Mouse (Mus musculus): Measurements from ENCODE around the gene Heatr5b. TPM values are rescaled to one million over a fixed set of nuclear protein-coding genes. Genes with fewer than 3 reads are reported as not detected.

The Heatr5b gene
- polyA plus RNA-seq, 1 experiment: 30.8 TPM

DNA sequence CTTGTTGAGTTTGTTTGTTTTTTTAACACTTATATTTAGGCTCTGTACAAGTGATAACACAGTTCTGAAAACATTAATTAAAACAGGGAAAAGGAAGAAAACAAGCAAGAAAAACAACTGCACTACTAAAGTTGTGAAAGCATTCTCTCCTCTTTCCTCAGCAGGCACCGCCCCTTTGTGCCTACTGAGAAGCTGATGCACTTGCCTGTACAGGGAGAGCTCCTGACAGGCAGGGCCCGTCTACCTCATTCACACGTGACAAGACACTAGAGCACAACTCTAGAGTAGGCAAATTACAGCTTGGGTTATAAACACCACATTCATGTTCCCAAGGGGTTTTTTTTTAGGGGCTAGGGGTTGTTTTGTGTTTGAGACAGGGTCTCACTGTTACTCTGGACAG, 65.8 kb downstream of the Heatr5b start:
- Histone ChIP-seq H3K27me3 (ENCODE audit: control insufficient read depth, insufficient read depth, low read length) (no peaks in the 10 kb centered on the region), H3K4me1 (replicated peaks; ENCODE audit: control insufficient read depth, insufficient read depth, low read length) (no peaks in the 10 kb centered on the region), H3K4me3 (ENCODE audit: control insufficient read depth, insufficient read depth, low read length) (no peak overlapping the region), H3K36me3 (ENCODE audit: control insufficient read depth, insufficient read depth, low read length) (peaks cover 20% of the 10 kb centered on the region), H3K27ac (ENCODE audit: control insufficient read depth, insufficient read depth, low read length) (no peak overlapping the region)
- 94% methylated on average over 3 of the region's 3 CpGs for WGBS
- TF ChIP-seq POLR2A (IDR thresholded peaks at IDR 0.05; ENCODE audit: control insufficient read depth, extremely low read depth, insufficient read depth, low read length, poor library complexity) (no peak), CTCF (IDR thresholded peaks at IDR 0.05; ENCODE audit: borderline replicate concordance, control insufficient read depth, extremely low read depth, insufficient read depth, low read length, poor library complexity) (no peak)
- no peak for DNase-seq

DNA sequence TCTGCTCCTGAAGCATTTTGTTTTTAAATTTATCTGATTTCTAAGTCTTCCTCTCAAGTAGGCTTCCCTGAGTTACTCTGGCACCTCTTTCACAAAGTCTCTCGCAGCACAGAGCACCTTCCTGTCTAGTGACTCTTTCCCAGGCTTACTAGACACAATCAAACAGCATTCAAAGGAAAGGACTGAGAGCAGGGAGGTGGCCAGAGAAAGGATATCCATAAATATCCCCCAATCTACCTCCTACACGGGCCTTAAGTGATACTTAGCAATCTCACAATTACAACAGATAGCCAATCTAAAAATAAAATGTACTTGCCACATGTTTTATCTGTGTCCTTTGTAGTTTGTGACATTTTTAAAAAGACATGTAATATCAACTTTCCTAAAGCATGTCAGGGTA, 66.2 kb downstream of the Heatr5b start:
- H3K27ac ChIP-seq (ENCODE audit: control insufficient read depth, insufficient read depth, low read length): no peak overlapping the region
- no peaks in the 10 kb centered on the region for H3K27me3 ChIP-seq (ENCODE audit: control insufficient read depth, insufficient read depth, low read length)
- WGBS: 87% methylated on average over 2 of the region's 2 CpGs
- H3K36me3 ChIP-seq (ENCODE audit: control insufficient read depth, insufficient read depth, low read length): peaks cover 20% of the 10 kb centered on the region
- no peak overlapping the region for H3K4me3 ChIP-seq (ENCODE audit: control insufficient read depth, insufficient read depth, low read length)
- no peaks in the 10 kb centered on the region for H3K4me1 ChIP-seq (replicated peaks; ENCODE audit: control insufficient read depth, insufficient read depth, low read length)
- DNase-seq: no peak
- no peak for TF ChIP-seq CTCF (IDR thresholded peaks at IDR 0.05; ENCODE audit: borderline replicate concordance, control insufficient read depth, extremely low read depth, insufficient read depth, low read length, poor library complexity)
- no peak for TF ChIP-seq POLR2A (IDR thresholded peaks at IDR 0.05; ENCODE audit: control insufficient read depth, extremely low read depth, insufficient read depth, low read length, poor library complexity)

DNA sequence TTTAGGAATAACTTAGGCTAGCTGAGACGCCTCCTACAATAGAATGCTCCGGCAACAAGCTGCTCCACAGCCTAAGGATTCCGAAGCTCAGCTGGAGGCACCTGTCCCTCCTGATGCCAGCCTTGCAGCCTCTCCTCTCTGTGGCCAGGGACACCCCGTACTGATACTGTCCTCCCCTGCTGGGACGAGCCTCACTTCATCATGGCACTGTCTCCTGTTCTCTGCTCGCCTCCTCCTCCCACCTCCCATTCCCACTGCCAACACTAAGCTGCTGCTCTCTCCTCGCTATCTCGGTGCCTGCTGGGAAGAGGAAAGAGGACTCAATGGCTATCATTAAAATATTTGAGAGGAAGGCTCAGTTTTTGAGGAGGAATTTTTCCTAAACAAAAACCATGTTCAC, 67.6 kb downstream of the Heatr5b start:
- no peak overlapping the region for H3K4me3 ChIP-seq (ENCODE audit: control insufficient read depth, insufficient read depth, low read length)
- DNase-seq: no peak
- H3K27ac ChIP-seq (ENCODE audit: control insufficient read depth, insufficient read depth, low read length): no peak overlapping the region
- WGBS: 96% methylated on average over 8 of the region's 8 CpGs
- no peaks in the 10 kb centered on the region for H3K27me3 ChIP-seq (ENCODE audit: control insufficient read depth, insufficient read depth, low read length)
- H3K4me1 ChIP-seq (replicated peaks; ENCODE audit: control insufficient read depth, insufficient read depth, low read length): no peaks in the 10 kb centered on the region
- peaks cover 14% of the 10 kb centered on the region for H3K36me3 ChIP-seq (ENCODE audit: control insufficient read depth, insufficient read depth, low read length)
- TF ChIP-seq CTCF (IDR thresholded peaks at IDR 0.05; ENCODE audit: borderline replicate concordance, control insufficient read depth, extremely low read depth, insufficient read depth, low read length, poor library complexity): no peak
- no peak for TF ChIP-seq POLR2A (IDR thresholded peaks at IDR 0.05; ENCODE audit: control insufficient read depth, extremely low read depth, insufficient read depth, low read length, poor library complexity)

DNA sequence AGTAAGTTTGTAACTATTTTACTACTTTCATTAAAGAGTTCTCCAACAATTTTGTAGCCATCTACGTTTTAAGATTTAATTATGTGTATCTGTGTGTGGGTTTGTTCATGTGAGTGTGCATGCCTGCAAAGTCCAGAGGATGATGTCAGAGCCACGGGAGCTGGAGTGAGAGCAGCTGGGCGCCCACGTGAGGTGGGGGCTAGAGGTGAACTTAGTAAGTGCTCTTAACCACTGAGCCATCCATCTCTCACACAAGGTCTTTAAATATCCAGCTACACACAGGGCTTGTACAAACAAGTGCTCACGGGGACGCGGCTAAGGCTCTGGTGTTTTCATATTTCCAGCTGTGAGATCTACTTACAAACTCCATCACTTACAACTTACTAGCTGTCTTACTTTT, 69.1 kb downstream of the Heatr5b start:
- TF ChIP-seq POLR2A (IDR thresholded peaks at IDR 0.05; ENCODE audit: control insufficient read depth, extremely low read depth, insufficient read depth, low read length, poor library complexity): no peak
- no peak for TF ChIP-seq CTCF (IDR thresholded peaks at IDR 0.05; ENCODE audit: borderline replicate concordance, control insufficient read depth, extremely low read depth, insufficient read depth, low read length, poor library complexity)
- H3K27me3 ChIP-seq (ENCODE audit: control insufficient read depth, insufficient read depth, low read length): no peaks in the 10 kb centered on the region
- DNase-seq: no peak
- H3K27ac ChIP-seq (ENCODE audit: control insufficient read depth, insufficient read depth, low read length): no peak overlapping the region
- WGBS: 94% methylated on average over 7 of the region's 7 CpGs
- H3K4me1 ChIP-seq (replicated peaks; ENCODE audit: control insufficient read depth, insufficient read depth, low read length): no peaks in the 10 kb centered on the region
- H3K4me3 ChIP-seq (ENCODE audit: control insufficient read depth, insufficient read depth, low read length): no peak overlapping the region
- H3K36me3 ChIP-seq (ENCODE audit: control insufficient read depth, insufficient read depth, low read length): peaks cover 18% of the 10 kb centered on the region

DNA sequence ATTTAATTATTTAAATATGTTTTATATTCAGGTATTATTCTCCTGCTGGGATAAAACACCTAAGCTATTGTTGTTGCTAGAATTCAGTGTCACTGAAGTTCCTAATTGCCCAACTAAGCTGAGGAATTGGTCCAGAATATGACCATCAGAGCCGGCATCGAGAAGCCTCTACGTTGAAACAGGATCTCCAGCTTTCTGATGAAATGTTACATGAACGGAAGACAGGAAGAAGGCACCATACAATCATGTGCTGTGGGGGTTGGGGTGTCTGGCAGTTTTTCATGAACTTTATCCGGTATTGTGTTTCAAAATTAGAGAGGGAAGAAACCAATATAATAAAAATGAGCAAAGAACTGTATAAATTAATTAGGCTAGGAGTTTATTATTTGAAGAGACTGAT, 71.9 kb downstream of the Heatr5b start:
- Histone ChIP-seq H3K27me3 (ENCODE audit: control insufficient read depth, insufficient read depth, low read length) (no peaks in the 10 kb centered on the region), H3K4me1 (replicated peaks; ENCODE audit: control insufficient read depth, insufficient read depth, low read length) (no peaks in the 10 kb centered on the region), H3K36me3 (ENCODE audit: control insufficient read depth, insufficient read depth, low read length) (peaks cover 18% of the 10 kb centered on the region), H3K27ac (ENCODE audit: control insufficient read depth, insufficient read depth, low read length) (no peak overlapping the region), H3K4me3 (ENCODE audit: control insufficient read depth, insufficient read depth, low read length) (no peak overlapping the region)
- 93% methylated on average over 5 of the region's 5 CpGs for WGBS
- TF ChIP-seq POLR2A (IDR thresholded peaks at IDR 0.05; ENCODE audit: control insufficient read depth, extremely low read depth, insufficient read depth, low read length, poor library complexity) (no peak), CTCF (IDR thresholded peaks at IDR 0.05; ENCODE audit: borderline replicate concordance, control insufficient read depth, extremely low read depth, insufficient read depth, low read length, poor library complexity) (no peak)
- no peak for DNase-seq

DNA sequence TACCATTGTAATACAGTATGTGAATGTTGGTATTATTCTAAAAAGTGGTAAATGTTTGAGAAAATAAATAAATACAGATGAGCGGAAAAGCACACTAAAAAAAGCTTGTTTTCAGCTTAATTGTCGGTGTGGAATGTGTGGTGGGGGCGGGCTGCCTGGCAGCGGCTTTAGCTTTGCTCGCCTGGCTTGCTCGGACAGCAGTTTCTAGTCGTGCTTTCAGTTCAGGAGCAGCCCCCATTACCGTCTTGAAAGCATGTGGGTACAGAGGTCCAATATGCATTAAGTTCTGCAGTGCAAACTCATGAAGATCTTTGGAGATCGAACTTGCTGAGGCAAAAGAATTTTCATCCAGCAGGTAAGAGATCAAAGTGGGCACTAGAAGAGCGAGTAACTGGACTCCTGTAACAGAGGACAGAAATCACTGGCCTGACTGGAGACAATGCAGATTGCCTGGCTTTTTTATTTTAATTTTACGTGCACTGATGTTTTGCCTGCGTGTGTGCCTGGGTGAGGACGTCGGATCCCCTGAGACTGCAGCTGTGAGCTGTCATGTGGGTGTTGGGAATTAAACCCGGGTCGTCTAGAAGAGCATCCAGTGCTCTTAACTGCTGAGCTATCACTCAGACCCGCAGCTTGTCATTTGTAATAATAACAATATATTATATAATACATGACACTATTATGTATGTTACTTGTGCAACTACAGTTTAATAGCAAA, 82.1 kb downstream of the Heatr5b start:
- Histone ChIP-seq H3K27ac (ENCODE audit: control insufficient read depth, insufficient read depth, low read length) (no peak overlapping the region), H3K27me3 (ENCODE audit: control insufficient read depth, insufficient read depth, low read length) (no peaks in the 10 kb centered on the region), H3K36me3 (ENCODE audit: control insufficient read depth, insufficient read depth, low read length) (peaks cover 22% of the 10 kb centered on the region), H3K4me3 (ENCODE audit: control insufficient read depth, insufficient read depth, low read length) (no peak overlapping the region), H3K4me1 (replicated peaks; ENCODE audit: control insufficient read depth, insufficient read depth, low read length) (no peaks in the 10 kb centered on the region)
- TF ChIP-seq POLR2A (IDR thresholded peaks at IDR 0.05; ENCODE audit: control insufficient read depth, extremely low read depth, insufficient read depth, low read length, poor library complexity) (no peak), CTCF (IDR thresholded peaks at IDR 0.05; ENCODE audit: borderline replicate concordance, control insufficient read depth, extremely low read depth, insufficient read depth, low read length, poor library complexity) (no peak)
- 92% methylated on average over 17 of the region's 17 CpGs for WGBS
- no peak for DNase-seq

DNA sequence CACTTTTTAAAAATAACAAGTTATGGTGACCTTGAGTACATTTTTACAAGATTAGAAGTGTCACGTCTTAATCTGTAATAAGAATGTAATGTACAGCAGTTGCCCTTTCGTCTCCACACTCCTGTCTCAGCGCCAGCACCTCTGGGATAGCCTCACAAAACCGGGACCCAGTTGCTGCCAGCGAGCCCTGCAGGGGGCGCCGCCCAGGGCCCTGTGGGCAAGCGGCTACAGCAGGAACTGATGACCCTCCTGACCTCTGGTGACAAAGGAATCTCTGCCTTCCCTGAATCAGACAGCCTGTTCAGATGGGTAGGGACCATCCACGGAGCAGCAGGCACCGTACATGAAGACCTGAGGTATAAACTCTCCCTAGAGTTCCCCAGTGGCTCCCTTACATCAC, 83.1 kb downstream of the Heatr5b start:
- Histone ChIP-seq H3K36me3 (ENCODE audit: control insufficient read depth, insufficient read depth, low read length) (peaks cover 22% of the 10 kb centered on the region), H3K4me3 (ENCODE audit: control insufficient read depth, insufficient read depth, low read length) (no peak overlapping the region), H3K27me3 (ENCODE audit: control insufficient read depth, insufficient read depth, low read length) (no peaks in the 10 kb centered on the region), H3K27ac (ENCODE audit: control insufficient read depth, insufficient read depth, low read length) (no peak overlapping the region), H3K4me1 (replicated peaks; ENCODE audit: control insufficient read depth, insufficient read depth, low read length) (no peaks in the 10 kb centered on the region)
- TF ChIP-seq CTCF (IDR thresholded peaks at IDR 0.05; ENCODE audit: borderline replicate concordance, control insufficient read depth, extremely low read depth, insufficient read depth, low read length, poor library complexity) (no peak), POLR2A (IDR thresholded peaks at IDR 0.05; ENCODE audit: control insufficient read depth, extremely low read depth, insufficient read depth, low read length, poor library complexity) (no peak)
- no peak for DNase-seq
- WGBS: 96% methylated on average over 10 of the region's 10 CpGs

Data from thymus, adult 2 months (tissue).